Mouse (Mus musculus) gastrocnemius, postnatal 36 days (tissue): ENCODE measurements at regions not wholly inside any gene's neighbourhood (a gene's known extent, or its start where the extent isn't known, plus 50 kb on each side); places are given as distances from the start of the nearest gene placed in this dataset.
A peak's percentile ranks its signal among the peaks of the same experiment; 100 is the strongest.
"Not testable (repeated sequence)": the region's sequence is repeated elsewhere in the genome, so short reads cannot be mapped to it uniquely, and the experiment has no call there.

ENCODE experiments used
- DNase-seq, 2 experiments: peaks; one replicate each; pipeline ENCODE4 v3.0.0; 2022
- intact Hi-C: fragments of 180-260 bp; cut with DNase I; formaldehyde crosslinking; loops from one replicate; pipeline ENCODE4 v1.15.1; 2025

- intact Hi-C loops, result no loop called here
- DNase-seq, result no peak
These were observed 134.8 kb downstream of the Enc1 start for GRCm38 (mm10) chr13:97375501-97376231.

- intact Hi-C loops, result no loop called here
- no peak for DNase-seq
These were observed 131.4 kb downstream of the Enc1 start for GRCm38 (mm10) chr13:97372348-97372747.

DNA sequence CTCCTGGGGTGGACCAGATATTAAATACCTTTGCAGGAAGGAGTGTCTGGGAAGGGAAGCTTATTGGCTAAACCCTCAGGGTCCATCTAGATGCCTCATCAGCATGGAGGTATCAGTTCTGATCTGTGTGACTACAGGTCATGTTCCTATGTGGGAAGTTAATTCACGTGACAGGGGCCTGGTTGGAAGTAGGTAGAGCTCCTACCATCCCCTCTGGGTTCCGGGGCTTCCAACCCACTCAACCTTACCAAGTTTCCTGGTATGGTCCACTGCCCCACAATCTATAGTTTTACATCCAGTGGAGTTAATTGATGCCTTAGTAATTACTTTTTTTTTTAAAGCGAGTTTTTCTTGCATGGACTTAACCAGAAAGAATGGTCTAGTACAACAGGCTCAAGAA, 130.3 kb downstream of the Enc1 start:
- no peak for DNase-seq
- intact Hi-C loops, result no loop called here

- intact Hi-C loops, result no loop called here
- no peak for DNase-seq
These were observed 125.8 kb downstream of the Enc1 start for GRCm38 (mm10) chr13:97366723-97367122.

DNA sequence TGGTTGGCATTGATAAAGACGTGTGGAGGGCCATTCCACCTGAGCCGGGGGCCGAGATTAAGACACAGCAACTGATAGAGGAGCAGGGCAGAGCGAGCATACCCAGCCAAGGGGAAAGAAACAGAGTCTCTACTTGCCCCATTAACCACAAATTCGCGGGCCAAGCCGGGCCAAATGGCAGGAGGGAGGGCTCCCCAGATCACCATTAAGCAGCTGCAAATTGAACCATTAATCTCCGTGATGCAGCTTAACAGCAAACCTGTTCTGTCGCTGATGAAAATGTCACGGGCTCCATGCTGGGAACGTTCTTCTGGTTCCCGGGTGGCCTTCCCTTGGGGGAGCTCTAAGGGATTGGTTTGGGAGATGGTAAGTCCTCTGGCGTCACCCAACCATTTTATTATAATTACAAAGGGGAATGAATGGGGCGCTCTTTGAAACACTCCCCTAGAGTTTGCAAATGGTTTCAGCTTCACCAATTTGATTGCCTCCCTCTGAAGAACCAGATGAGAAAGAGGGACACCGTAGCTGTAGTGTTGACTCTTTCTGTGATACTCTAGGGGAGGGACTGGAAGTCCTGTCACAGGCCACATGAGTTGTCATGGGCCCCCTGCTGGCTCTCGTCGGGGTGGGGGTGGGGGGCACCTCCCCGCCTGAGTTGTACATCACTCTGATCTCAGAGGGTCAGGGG, 124.8 kb downstream of the Enc1 start:
- intact Hi-C loops, result no loop called here
- no peak for DNase-seq

DNA sequence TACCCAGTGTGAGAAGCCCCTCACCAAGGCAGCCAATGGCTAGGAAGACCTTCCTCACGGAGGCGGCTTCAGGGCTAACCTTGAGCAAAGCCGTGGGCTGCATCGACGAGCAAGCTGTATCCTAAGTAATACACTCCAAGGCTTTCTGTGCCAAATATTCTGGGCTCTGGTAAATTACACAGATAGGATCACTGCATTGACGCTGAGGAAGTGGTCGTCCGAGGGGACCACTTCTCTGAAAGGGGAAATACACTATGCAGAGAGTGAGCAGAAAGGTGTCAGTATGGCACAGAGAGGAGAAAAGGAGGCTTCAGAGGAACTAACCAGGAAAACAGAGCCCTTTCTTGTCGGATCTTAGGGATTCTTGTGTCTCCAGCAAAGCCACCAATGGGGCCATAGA, 124.1 kb downstream of the Enc1 start:
- intact Hi-C loops, result no loop called here
- DNase-seq, result no peak

GRCm38 (mm10) chr13:97363765-97364164, 122.9 kb downstream of the Enc1 start:
- no peak for DNase-seq
- intact Hi-C loops, result no loop called here

- intact Hi-C loops, result no loop called here
- DNase-seq, result no peak
These were observed 122.3 kb downstream of the Enc1 start for GRCm38 (mm10) chr13:97363214-97363613.

DNA sequence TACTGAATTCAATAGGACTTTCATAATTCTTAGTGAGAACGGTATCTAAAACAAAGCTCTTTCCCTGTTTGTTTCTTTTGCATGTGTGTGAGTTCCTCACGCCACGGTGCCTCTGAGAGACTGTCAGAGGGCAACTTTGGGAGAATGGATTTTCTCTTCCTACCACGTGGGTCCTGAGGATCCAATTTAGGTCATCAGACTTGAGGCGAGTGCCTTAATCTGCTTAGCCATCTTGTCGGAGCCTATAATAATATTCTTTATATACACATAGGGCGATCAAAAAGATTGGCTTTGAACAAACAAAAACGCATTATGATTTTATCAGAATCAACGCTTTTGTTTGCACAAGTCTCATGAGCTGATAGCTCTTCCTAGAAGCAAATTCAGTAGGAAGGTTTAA, 119.6 kb downstream of the Enc1 start:
- DNase-seq, result no peak
- intact Hi-C loops, result no loop called here

DNA sequence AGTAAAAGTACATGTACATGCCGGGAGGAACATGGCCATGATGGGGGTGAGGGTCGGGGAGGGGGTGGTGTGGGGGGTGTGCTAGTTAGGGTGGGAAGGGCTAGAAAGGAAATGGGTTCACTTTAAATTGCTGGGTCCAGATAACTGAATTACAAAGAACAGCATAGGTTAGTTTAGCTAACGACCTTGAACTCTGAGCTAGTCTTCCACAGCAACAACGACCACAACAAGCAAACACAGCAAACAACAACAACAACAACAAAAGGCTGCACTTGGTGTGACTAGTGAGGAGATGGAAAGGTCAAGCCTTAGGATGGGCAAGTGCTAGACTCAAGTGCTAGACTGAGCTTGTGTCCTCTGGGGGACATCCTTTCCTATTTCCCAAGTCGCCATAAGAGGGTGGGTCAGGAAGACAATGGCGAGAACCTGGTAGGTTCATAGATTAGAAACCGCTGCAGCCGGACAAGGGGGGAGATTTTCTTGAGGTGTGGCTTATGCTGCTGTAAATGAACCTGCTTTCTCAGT, 117.9 kb downstream of the Enc1 start:
- intact Hi-C loops, result no loop called here
- DNase-seq, result no peak

DNA sequence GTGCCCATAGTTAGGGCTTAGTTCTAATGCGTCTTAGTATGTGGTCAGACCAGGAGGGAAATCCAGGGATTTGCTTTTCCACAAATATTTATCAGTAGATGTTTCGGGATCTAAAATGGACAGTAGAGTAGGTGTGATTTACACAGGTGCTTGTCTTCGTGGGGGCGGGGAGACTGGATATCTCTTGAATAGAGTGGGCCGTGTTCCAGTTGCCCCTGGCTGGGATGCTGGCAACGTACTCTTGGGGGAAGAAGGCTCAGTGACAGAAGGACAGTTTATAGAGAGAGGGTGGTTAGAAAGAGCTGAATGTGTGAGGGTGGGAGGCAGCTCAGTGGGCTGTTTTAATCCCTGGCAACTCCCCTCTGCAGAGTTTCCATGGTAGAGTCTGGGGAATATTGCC, 117.4 kb downstream of the Enc1 start:
- no peak for DNase-seq
- intact Hi-C loops, result no loop called here

- intact Hi-C loops, result no loop called here
- DNase-seq, result no peak
These were observed 116.3 kb downstream of the Enc1 start for GRCm38 (mm10) chr13:97356923-97357807.

DNA sequence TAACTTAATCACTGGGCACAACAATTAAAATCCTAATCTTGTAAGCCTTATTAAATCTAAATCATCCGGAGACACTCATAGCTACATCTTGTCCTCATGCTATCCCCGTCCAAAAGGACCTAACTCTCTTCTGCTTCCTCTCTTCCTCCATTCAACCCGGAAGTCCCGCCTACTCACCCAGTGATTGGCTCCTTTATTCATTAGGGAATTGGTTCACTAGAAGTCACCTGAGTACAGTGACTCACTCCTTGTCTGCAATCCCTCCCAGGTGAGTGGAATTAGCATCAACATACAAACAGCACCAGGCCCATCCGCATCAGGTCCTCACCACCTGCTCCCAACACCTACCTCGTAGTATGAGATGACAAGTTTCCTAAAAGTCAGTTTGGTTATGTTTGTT, 114.5 kb downstream of the Enc1 start:
- DNase-seq, intact Hi-C loops: not testable (repeated sequence)

GRCm38 (mm10) chr13:97347696-97348095, 106.8 kb downstream of the Enc1 start:
- DNase-seq, result peak in 1 of 2 experiments; percentile 10
- intact Hi-C loops, result no loop called here

DNA sequence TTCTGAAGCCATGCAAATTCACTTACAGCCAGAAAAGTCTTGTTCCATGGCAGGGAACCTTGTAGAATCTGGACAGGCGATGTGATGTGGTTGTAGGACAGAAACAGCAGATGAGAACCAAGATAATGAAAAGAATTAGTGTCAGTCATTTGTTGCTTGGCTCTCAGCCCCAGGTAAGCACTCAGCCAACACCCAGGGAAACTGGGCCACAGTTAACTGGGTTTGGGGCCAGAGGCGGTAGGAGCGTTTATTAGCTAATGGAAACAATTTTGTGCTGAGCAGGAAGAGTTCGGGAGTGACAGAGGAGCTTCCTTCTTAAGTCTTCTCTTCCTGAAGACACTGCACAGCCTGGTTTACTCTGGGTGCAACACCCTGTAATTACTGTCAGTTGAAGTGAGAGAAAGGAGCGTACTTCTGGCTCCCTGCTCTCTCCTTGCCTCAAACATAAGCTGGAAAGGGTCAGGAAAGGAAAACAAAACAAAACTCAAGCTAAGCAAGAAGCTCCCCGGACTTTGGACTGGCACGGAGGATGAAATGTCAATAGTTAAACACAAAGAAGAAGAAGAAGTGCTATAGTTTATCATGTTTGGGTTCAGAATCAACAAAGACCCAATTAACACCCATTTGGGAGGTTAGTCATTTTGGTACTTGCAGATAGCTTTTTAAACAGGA, 100.4 kb downstream of the Enc1 start:
- DNase-seq, result no peak
- intact Hi-C loops, result no loop called here

DNA sequence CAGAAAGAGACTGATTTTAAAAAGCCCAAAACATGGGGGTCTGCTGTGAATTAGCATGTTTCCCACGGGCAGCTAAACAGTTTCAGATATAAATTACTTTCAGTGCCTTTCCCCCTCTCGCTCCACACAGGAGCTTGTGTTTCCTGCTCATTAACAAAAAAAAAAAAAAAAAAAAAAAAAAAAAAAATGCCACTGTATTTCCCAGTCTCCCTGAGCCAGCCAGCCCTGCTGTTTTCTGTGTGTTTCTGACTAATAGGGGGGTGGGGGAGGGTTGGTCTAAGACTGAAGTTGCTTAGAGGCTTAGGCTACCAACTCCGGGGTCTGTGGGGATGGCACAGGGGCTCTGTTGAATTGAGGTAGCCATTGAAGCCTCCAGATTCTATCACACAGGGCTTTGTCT, 97.0 kb downstream of the Enc1 start:
- intact Hi-C loops, result no loop called here
- DNase-seq, result no peak

- intact Hi-C loops, result no loop called here
- DNase-seq, result peak; percentile 39 to 51
These were observed 96.4 kb downstream of the Enc1 start for GRCm38 (mm10) chr13:97337296-97337731.

- DNase-seq, result no peak
- intact Hi-C loops, result no loop called here
These were observed 93.1 kb downstream of the Enc1 start for GRCm38 (mm10) chr13:97333801-97334534.

- DNase-seq, result no peak
- intact Hi-C loops, result no loop called here
These were observed 90.2 kb downstream of the Enc1 start for GRCm38 (mm10) chr13:97331072-97331471.

- intact Hi-C loops, DNase-seq: not testable (repeated sequence)
These were observed 80.4 kb downstream of the Enc1 start for GRCm38 (mm10) chr13:97321307-97321706.
